Mouse (Mus musculus) myocyte (in vitro differentiated cells): ENCODE data around the gene Lrig1. TPM values are rescaled to one million over a fixed set of nuclear protein-coding genes. Genes with fewer than 3 reads are reported as not detected.
A peak's percentile ranks its signal among the peaks of the same experiment; 100 is the strongest.

Source experiments
- H3K27me3 ChIP-seq: one replicate; pipeline ENCODE4 v1.6.1; 2011; ENCODE audit not compliant: control insufficient read depth, insufficient read depth, insufficient read length
- H3K36me3 ChIP-seq: one replicate; pipeline ENCODE4 v1.6.1; 2011; ENCODE audit not compliant: control insufficient read depth, insufficient read depth
- H3K4me2 ChIP-seq: one replicate; pipeline ENCODE4 v1.6.1; 2011; ENCODE audit warnings: low read depth, control low read depth
- H3K4me3 ChIP-seq: one replicate; pipeline ENCODE4 v1.5.1; 2011; ENCODE audit warnings: mild to moderate bottlenecking, control low read depth, moderate library complexity
- H3K79me2 ChIP-seq: one replicate; pipeline ENCODE4 v1.6.1; 2011; ENCODE audit not compliant: control insufficient read depth, insufficient read depth
- H3ac ChIP-seq: one replicate; pipeline ENCODE4 v1.6.1; 2011; ENCODE audit not compliant: control insufficient read depth, insufficient read length
- CEBPB ChIP-seq: IDR thresholded peaks from 2 replicates; pipeline ENCODE4 v1.6.1; 2011; ENCODE audit warnings: mild to moderate bottlenecking, moderate library complexity; ENCODE audit not compliant: poor library complexity, insufficient read depth, severe bottlenecking
- E2F4 ChIP-seq: IDR thresholded peaks from one replicate; pipeline ENCODE4 v1.6.1; 2011; ENCODE audit warnings: mild to moderate bottlenecking, control low read depth, moderate library complexity; ENCODE audit not compliant: insufficient read depth
- MAX ChIP-seq: IDR thresholded peaks from one replicate; pipeline ENCODE4 v1.6.1; 2011; ENCODE audit warnings: low read depth, mild to moderate bottlenecking, control low read depth
- MYOD1 ChIP-seq, 3 experiments: IDR thresholded peaks; one replicate each; pipeline ENCODE4 v1.6.1; 2011; ENCODE audit warnings: control low read depth in 2 of 3, low read depth in 2 of 3, mild to moderate bottlenecking in 2 of 3, moderate library complexity in 1 of 3; ENCODE audit not compliant: insufficient read length in 2 of 3, control insufficient read depth in 1 of 3
- MYOG ChIP-seq, 3 experiments: IDR thresholded peaks; one replicate each; pipeline ENCODE4 v1.6.1; 2011; ENCODE audit warnings: control low read depth in 2 of 3, low read depth in 2 of 3, mild to moderate bottlenecking in 2 of 3; ENCODE audit not compliant: insufficient read length in 2 of 3, control insufficient read depth in 1 of 3, insufficient read depth in 1 of 3
- POLR2A ChIP-seq: IDR thresholded peaks from one replicate; pipeline ENCODE4 v1.6.1; 2011; ENCODE audit warnings: low read depth, mild to moderate bottlenecking, control low read depth, moderate library complexity; ENCODE audit not compliant: insufficient read length
- POLR2AphosphoS2 ChIP-seq: IDR thresholded peaks from one replicate; pipeline ENCODE4 v1.6.1; 2011; ENCODE audit warnings: low read depth, control low read depth; ENCODE audit not compliant: insufficient read length
- REST ChIP-seq: IDR thresholded peaks from one replicate; pipeline ENCODE4 v1.6.1; 2011; ENCODE audit warnings: mild to moderate bottlenecking, control low read depth, moderate library complexity; ENCODE audit not compliant: insufficient read depth, insufficient read length
- SRF ChIP-seq: IDR thresholded peaks from one replicate; pipeline ENCODE4 v1.6.1; 2011; ENCODE audit warnings: low read depth; ENCODE audit not compliant: control insufficient read depth, insufficient read length
- TCF12 ChIP-seq: IDR thresholded peaks from one replicate; pipeline ENCODE4 v1.6.1; 2011; ENCODE audit warnings: mild to moderate bottlenecking, control low read depth; ENCODE audit not compliant: poor library complexity, insufficient read depth, severe bottlenecking
- TCF3 ChIP-seq: IDR thresholded peaks from one replicate; pipeline ENCODE4 v1.6.1; 2011; ENCODE audit warnings: low read depth, control low read depth; ENCODE audit not compliant: insufficient read length
- USF1 ChIP-seq: IDR thresholded peaks from one replicate; pipeline ENCODE4 v1.6.1; 2011; ENCODE audit warnings: low read depth, mild to moderate bottlenecking, control low read depth, moderate library complexity
- polyA plus RNA-seq: library from polyadenylated mRNA; unstranded; fragments of >200 nt; fragmentation: generic; extraction: Trizol; gene quantifications from one replicate; pipeline ENCODE4 v1.2.1, GENCODE M21; 2012; ENCODE audit warnings: missing spikeins

Lrig1 gene
- polyA plus RNA-seq, 1 experiment = 22.1 TPM

DNA sequence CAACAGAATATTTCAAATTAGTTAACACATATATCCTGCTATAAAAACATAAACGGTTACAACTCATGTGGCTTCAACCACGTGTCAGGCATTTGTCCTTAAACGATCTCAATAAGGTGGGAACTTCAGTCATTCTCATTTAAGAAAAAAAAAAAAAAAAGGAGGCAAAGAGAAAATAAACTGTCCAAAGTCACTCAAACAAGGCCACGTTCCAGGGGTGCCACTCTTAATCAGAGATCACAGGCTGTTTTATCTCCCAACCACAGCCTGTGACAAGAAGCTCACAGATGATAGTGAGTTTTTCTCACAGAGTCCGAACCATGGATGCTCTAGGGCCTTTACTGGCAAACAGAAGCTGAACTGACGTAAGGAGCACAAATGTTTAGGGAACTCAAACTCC is 13.9 kb downstream of the Lrig1 start:
- Histone ChIP-seq H3ac (no peak overlapping the region), H3K4me3 (no peak overlapping the region), H3K27me3 (no peaks in the 10 kb centered on the region), H3K79me2 (peaks cover 72% of the 10 kb centered on the region), H3K4me2 (no peak overlapping the region), H3K36me3 (no peaks in the 10 kb centered on the region)
- no peak for TF ChIP-seq MAX
- TF ChIP-seq SRF = no peak
- no peak for TF ChIP-seq MYOG (IDR thresholded peaks at IDR 0.05; ENCODE audit: control insufficient read depth in 1 of 3, insufficient read depth in 1 of 3, insufficient read length in 2 of 3, low read depth in 2 of 3)
- TF ChIP-seq TCF12 = no peak
- TF ChIP-seq E2F4 = no peak
- TF ChIP-seq REST = no peak
- TF ChIP-seq POLR2A = no peak
- no peak for TF ChIP-seq CEBPB
- TF ChIP-seq USF1 = no peak
- TF ChIP-seq MYOD1 (IDR thresholded peaks at IDR 0.05; ENCODE audit: control insufficient read depth in 1 of 3, insufficient read length in 2 of 3, low read depth in 2 of 3) = no peak
- no peak for TF ChIP-seq POLR2AphosphoS2
- TF ChIP-seq TCF3 = no peak

DNA sequence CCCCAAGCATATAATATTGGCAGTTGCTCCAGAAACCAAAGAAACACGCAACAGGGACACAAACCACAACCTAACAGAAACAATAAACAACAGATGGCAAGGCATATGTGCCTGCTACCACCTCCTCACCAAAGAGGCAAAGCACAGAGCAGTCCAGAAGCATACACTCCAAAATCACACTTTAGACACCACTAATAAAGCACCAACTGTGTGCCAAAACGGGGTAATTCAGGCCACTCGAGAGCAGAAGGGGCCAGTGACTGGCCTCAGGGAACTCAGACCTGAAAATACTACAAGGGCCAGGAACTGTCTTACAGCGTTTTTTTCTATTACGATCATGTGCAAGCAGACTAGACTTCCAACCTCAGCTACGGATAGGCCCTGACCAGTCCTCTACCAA is 14.3 kb downstream of the Lrig1 start:
- H3K4me2 ChIP-seq = peak overlapping the region; percentile 53
- H3K4me3 ChIP-seq = no peak overlapping the region
- no peaks in the 10 kb centered on the region for H3K36me3 ChIP-seq
- no peaks in the 10 kb centered on the region for H3K27me3 ChIP-seq
- no peak for TF ChIP-seq CEBPB
- TF ChIP-seq REST = no peak
- TF ChIP-seq TCF12 = no peak
- TF ChIP-seq MYOG (IDR thresholded peaks at IDR 0.05; ENCODE audit: control insufficient read depth in 1 of 3, insufficient read depth in 1 of 3, insufficient read length in 2 of 3, low read depth in 2 of 3) = no peak
- TF ChIP-seq POLR2AphosphoS2 = no peak
- TF ChIP-seq MYOD1 (IDR thresholded peaks at IDR 0.05; ENCODE audit: control insufficient read depth in 1 of 3, insufficient read length in 2 of 3, low read depth in 2 of 3) = no peak
- no peak for TF ChIP-seq MAX
- no peak for TF ChIP-seq TCF3
- no peak for TF ChIP-seq SRF
- no peak for TF ChIP-seq POLR2A
- no peak overlapping the region for H3ac ChIP-seq
- peaks cover 70% of the 10 kb centered on the region for H3K79me2 ChIP-seq

DNA sequence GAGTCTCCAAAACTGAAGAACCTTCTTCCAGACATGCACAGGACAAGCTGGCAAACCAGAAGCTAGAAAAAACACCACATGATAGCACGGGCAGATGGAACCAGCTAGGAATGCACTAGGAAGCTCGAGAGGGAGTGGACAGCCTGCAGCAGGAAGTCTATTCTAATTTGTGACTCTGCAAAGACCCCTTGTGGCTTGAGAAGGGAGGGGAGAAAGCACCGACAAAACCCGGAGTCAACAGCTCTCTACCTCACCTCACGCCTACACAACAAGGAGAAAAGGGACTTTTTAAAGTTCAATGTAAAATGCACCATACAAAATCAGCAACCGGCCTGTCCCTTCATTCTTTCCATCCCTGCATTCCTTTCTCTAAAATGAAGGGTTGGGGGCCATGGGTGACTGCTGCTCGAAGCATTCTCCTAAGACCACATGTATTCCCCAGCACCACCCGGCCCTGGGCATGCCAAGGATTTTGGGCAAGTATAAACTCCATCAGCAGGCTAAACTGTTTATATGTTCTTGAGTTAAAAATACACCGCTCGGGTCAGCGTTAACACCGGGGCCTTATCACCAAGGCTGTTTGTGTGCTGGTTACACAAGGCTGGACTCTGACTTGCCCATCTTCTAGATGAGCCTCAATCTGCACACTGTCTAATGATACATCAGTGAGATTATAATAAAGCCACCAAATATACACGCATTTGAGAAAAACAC is 15.0 kb downstream of the Lrig1 start:
- no peaks in the 10 kb centered on the region for H3K36me3 ChIP-seq
- H3ac ChIP-seq = no peak overlapping the region
- TF ChIP-seq REST (no peak), CEBPB (no peak), TCF12 (no peak), POLR2AphosphoS2 (no peak), MAX (no peak), MYOD1 (IDR thresholded peaks at IDR 0.05; ENCODE audit: control insufficient read depth in 1 of 3, insufficient read length in 2 of 3, low read depth in 2 of 3) (no peak), POLR2A (no peak), USF1 (no peak), E2F4 (no peak), TCF3 (no peak), MYOG (IDR thresholded peaks at IDR 0.05; ENCODE audit: control insufficient read depth in 1 of 3, insufficient read depth in 1 of 3, insufficient read length in 2 of 3, low read depth in 2 of 3) (no peak), SRF (no peak)
- H3K4me2 ChIP-seq = peak overlapping the region; percentile 53
- no peak overlapping the region for H3K4me3 ChIP-seq
- H3K79me2 ChIP-seq = peaks cover 65% of the 10 kb centered on the region
- H3K27me3 ChIP-seq = no peaks in the 10 kb centered on the region

DNA sequence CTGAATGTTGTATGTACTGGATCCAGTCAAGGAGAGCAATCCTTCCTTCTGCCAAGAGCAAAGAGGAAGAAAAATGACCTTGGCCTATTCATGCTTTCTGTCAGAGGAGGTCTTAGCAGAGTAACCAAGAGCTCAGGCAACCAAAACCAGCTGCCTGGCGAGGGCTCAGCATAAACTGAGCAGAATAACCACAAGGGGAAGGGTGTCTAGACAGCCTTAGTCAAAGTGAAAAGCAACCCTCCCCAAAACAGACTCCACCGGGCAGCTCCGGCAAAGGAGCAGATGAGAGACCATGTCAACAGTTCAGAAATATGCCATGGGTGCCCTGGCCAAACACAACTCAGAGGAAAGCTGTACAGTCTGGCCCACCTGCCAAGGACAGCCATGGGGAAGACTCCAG is 16.3 kb downstream of the Lrig1 start:
- TF ChIP-seq MYOD1 (IDR thresholded peaks at IDR 0.05; ENCODE audit: control insufficient read depth in 1 of 3, insufficient read length in 2 of 3, low read depth in 2 of 3) = no peak
- no peak for TF ChIP-seq POLR2A
- TF ChIP-seq USF1 = no peak
- no peaks in the 10 kb centered on the region for H3K36me3 ChIP-seq
- H3K4me2 ChIP-seq = peak overlapping the region; percentile 53
- no peak overlapping the region for H3K4me3 ChIP-seq
- no peak overlapping the region for H3ac ChIP-seq
- peaks cover 61% of the 10 kb centered on the region for H3K79me2 ChIP-seq
- H3K27me3 ChIP-seq = no peaks in the 10 kb centered on the region

DNA sequence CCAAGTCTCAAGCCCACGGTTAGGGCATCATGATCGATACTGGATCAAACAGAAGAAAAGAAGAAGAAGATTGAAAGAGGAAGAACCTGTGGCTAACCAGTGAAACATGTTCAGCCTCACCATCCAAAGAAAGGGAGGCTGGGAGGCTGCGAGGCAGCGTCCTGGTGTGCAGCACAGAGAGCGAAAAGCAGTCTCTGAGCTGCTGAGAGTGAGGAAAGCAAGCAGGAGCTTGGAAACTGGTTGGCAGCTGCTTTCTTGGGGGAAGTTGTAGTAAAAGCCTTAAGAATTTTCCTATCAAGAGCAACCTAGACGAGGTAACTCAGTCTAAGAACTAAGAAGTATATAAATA is 17.7 kb downstream of the Lrig1 start:
- peaks cover 52% of the 10 kb centered on the region for H3K79me2 ChIP-seq
- TF ChIP-seq E2F4 = no peak
- no peak for TF ChIP-seq TCF3
- no peak for TF ChIP-seq MYOG (IDR thresholded peaks at IDR 0.05; ENCODE audit: control insufficient read depth in 1 of 3, insufficient read depth in 1 of 3, insufficient read length in 2 of 3, low read depth in 2 of 3)
- no peak for TF ChIP-seq USF1
- no peak for TF ChIP-seq REST
- TF ChIP-seq SRF = no peak
- TF ChIP-seq TCF12 = no peak
- no peak for TF ChIP-seq CEBPB
- no peak for TF ChIP-seq POLR2A
- no peak for TF ChIP-seq MAX
- TF ChIP-seq MYOD1 (IDR thresholded peaks at IDR 0.05; ENCODE audit: control insufficient read depth in 1 of 3, insufficient read length in 2 of 3, low read depth in 2 of 3) = no peak
- TF ChIP-seq POLR2AphosphoS2 = no peak
- H3K36me3 ChIP-seq = no peaks in the 10 kb centered on the region
- H3K4me3 ChIP-seq = peak overlapping the region; percentile 4
- no peaks in the 10 kb centered on the region for H3K27me3 ChIP-seq
- peak overlapping the region; percentile 82 for H3K4me2 ChIP-seq
- H3ac ChIP-seq = no peak overlapping the region
